Mouse (Mus musculus) mammary gland, adult 2 months (tissue): ENCODE measurements around the gene Igf2bp1. TPM values are rescaled to one million over a fixed set of nuclear protein-coding genes. Genes with fewer than 3 reads are reported as not detected.

ENCODE experiments used
- polyA plus RNA-seq: library from polyadenylated mRNA; depleted of rRNA; stranded (reverse); fragments of >200 nt; gene quantifications from 2 replicates; pipeline ENCODE4 v1.2.3, GENCODE M21; 2012; ENCODE audit warnings: low replicate concordance; rRNA removed

Igf2bp1 gene
- 0.01 and 0.03 TPM in 2 replicates for polyA plus RNA-seq

GRCm38 (mm10) chr11:96005403-96006271, at the start of gene Igf2bp1:
Igf2bp1 (minus strand) TSS chr11:96005940.

GRCm38 (mm10) chr11:96034596-96035052, 28.9 kb upstream of the Igf2bp1 start, which contains the start of gene Snf8:
Snf8 (plus strand) TSS chr11:96034885.

GRCm38 (mm10) chr11:95914571-95914991, 91.2 kb downstream of the Igf2bp1 start, which contains the start of gene B4galnt2:
B4galnt2 (minus strand) TSS chr11:95914891.

Other genes starting within 250 kb of the Igf2bp1 start
- 115 and 208 TPM in 2 replicates for gene Phospho1, start 181.4 kb downstream of the Igf2bp1 start, polyA plus RNA-seq
- 10.4 and 14.7 TPM in 2 replicates for gene Gngt2, start 168.7 kb downstream of the Igf2bp1 start, polyA plus RNA-seq
- 63.1 and 156 TPM in 2 replicates for gene Abi3, start 163.5 kb downstream of the Igf2bp1 start, polyA plus RNA-seq
- not detected in 2 replicates for gene B4galnt2, start 91.0 kb downstream of the Igf2bp1 start, polyA plus RNA-seq
- not detected in 2 replicates for gene Gip, start 18.6 kb upstream of the Igf2bp1 start, polyA plus RNA-seq
- 13.5 and 23.0 TPM in 2 replicates for gene Snf8, start 28.9 kb upstream of the Igf2bp1 start, polyA plus RNA-seq
- 27.0 and 40.6 TPM in 2 replicates for gene Ube2z, start 59.4 kb upstream of the Igf2bp1 start, polyA plus RNA-seq
- 269 and 729 TPM in 2 replicates for gene Atp5g1, start 69.7 kb upstream of the Igf2bp1 start, polyA plus RNA-seq
- not detected in 2 replicates for gene Calcoco2, start 106.0 kb upstream of the Igf2bp1 start, polyA plus RNA-seq
- gene Ttll6, start 127.8 kb upstream of the Igf2bp1 start, polyA plus RNA-seq = 0.04 TPM in 1 of 2 replicates, not detected in the other
- gene Hoxb13, start 188.4 kb upstream of the Igf2bp1 start, polyA plus RNA-seq = not detected in 2 replicates